In genomic region chr5:118164581-118164980, GRCm38 (mm10) we compare ENCODE assay signal across 13 mouse cellular contexts. TPM values are rescaled to one million over a fixed set of nuclear protein-coding genes. Genes with fewer than 3 reads are reported as not detected.
A peak's percentile ranks its signal among the peaks of the same experiment; 100 is the strongest.
DNase-seq lines count a peak whose midpoint lies in the region; ATAC-seq lines count a peak whose summit lies in the region.
"Had no signal": no experiment of that assay in that cellular context is flagged by ENCODE, and none has a peak within 500 bp of the region (broad histone marks: within the 10 kb centered on the region; RNA-seq: fewer than 3 reads in every experiment).

TSS of gene Hrk (plus strand) at chr5:118164648.

- no peak for ATAC-seq in activated CD4-positive, CD25-positive, alpha-beta regulatory T cell, adult 4 months

- peak; percentile 40 to 42 for DNase-seq in cerebellum, postnatal 14 days
- DNase-seq in cerebellum, postnatal 4 days (ENCODE audit: low spot score in 2 of 2): no peak
- peak; percentile 19 for DNase-seq in right cerebral cortex, postnatal 14 days
- no peak for DNase-seq in right cerebral cortex, postnatal 25 days
- peak in 1 of 2 experiments; percentile 69 for DNase-seq in layer of hippocampus, postnatal 14 days (ENCODE audit: low spot score in 2 of 2)
- DNase-seq in left cerebral cortex, postnatal 4 days: peak; percentile 68
- DNase-seq in yolk sac, embryonic 10.5 days (ENCODE audit: low spot score): no peak
- DNase-seq: liver, embryonic 13.5 days had no signal

- intact Hi-C loops in left cerebral cortex, postnatal 4 days (cut with DNase I): no loop called here

RNA-seq across cellular contexts. Expression of gene Hrk, which starts in this region (rescaled TPM):
- total RNA-seq in layer of hippocampus, postnatal 14 days (2021): 10 to 100 TPM; 35.7 to 36.7 TPM
- 10 to 100 TPM; 15.8 to 20.7 TPM for total RNA-seq in left cerebral cortex, postnatal 4 days (2021)
- polyA plus RNA-seq in activated CD4-positive, CD25-positive, alpha-beta regulatory T cell, adult 4 months (2017; shearing (Covaris generic)): under 1 TPM in 1 of 2 experiments, not detected in 1; 0.08 TPM
- total RNA-seq: common myeloid progenitor, adult 5-6 weeks; granulocyte monocyte progenitor cell, adult 5-6 weeks; monocyte, adult 5-6 weeks had no signal
- polyA plus RNA-seq: limb, embryonic 11.5 days had no signal

Comparison
In these comparisons a context has a peak if more than half of its experiments do, and no peak if none do; other contexts are left out.
1. DNase-seq: peak in cerebellum, postnatal 14 days (2 of 2), right cerebral cortex, postnatal 14 days (single experiment) and left cerebral cortex, postnatal 4 days (single experiment); none in cerebellum, postnatal 4 days (0 of 2), right cerebral cortex, postnatal 25 days (single experiment) and yolk sac, embryonic 10.5 days (single experiment).